Mouse (Mus musculus) frontal cortex, adult (tissue): ENCODE measurements around the gene Prss36.

Experiments used
- ATAC-seq: cut with Nextera tagmentation; 2 replicates; pipeline ENCODE4 v1.9.2; 2017; ENCODE audit warnings: mild to moderate bottlenecking, moderate library complexity, mixed read lengths; ENCODE audit not compliant: low TSS enrichment

The Prss36 gene

GRCm38 (mm10) chr7:127935028-127935722, 11.3 kb downstream of the Prss36 start:
- peak; percentile 97 for ATAC-seq

- no peak for ATAC-seq
These were observed 12.4 kb downstream of the Prss36 start for GRCm38 (mm10) chr7:127934075-127934474.

GRCm38 (mm10) chr7:127932273-127933031, 14.1 kb downstream of the Prss36 start:
- no peak for ATAC-seq

GRCm38 (mm10) chr7:127931351-127932135, 15.0 kb downstream of the Prss36 start:
- no peak for ATAC-seq

- no peak for ATAC-seq
These were observed 15.9 kb downstream of the Prss36 start for GRCm38 (mm10) chr7:127930636-127931035.

GRCm38 (mm10) chr7:127929923-127930322, 16.6 kb downstream of the Prss36 start, which contains the start of gene Prss8:
Prss8 (minus strand) TSS chr7:127930104.
- no peak for ATAC-seq

GRCm38 (mm10) chr7:127928596-127928995, 17.9 kb downstream of the Prss36 start:
- no peak for ATAC-seq

- ATAC-seq = no peak
These were observed 18.8 kb downstream of the Prss36 start for GRCm38 (mm10) chr7:127927726-127928125.

GRCm38 (mm10) chr7:127926846-127927245, 19.7 kb downstream of the Prss36 start:
- no peak for ATAC-seq

- no peak for ATAC-seq
These were observed 20.5 kb downstream of the Prss36 start for GRCm38 (mm10) chr7:127926066-127926465.

GRCm38 (mm10) chr7:127925252-127925651, 21.3 kb downstream of the Prss36 start:
- ATAC-seq = no peak

- ATAC-seq = no peak
These were observed 22.8 kb downstream of the Prss36 start for GRCm38 (mm10) chr7:127923714-127924113.

GRCm38 (mm10) chr7:127922451-127923275, 23.9 kb downstream of the Prss36 start:
- ATAC-seq = peak; percentile 41; the same call in 1 of the 2 replicates

GRCm38 (mm10) chr7:127921516-127921915, 25.0 kb downstream of the Prss36 start:
- ATAC-seq = no peak

GRCm38 (mm10) chr7:127919290-127919689, 27.2 kb downstream of the Prss36 start:
- ATAC-seq = no peak

- no peak for ATAC-seq
These were observed 28.3 kb downstream of the Prss36 start for GRCm38 (mm10) chr7:127918203-127918602.

- ATAC-seq = no peak
These were observed 31.2 kb downstream of the Prss36 start for GRCm38 (mm10) chr7:127915293-127915692.

GRCm38 (mm10) chr7:127912938-127913337, 33.6 kb downstream of the Prss36 start:
- no peak for ATAC-seq

- peak; percentile 97 for ATAC-seq
These were observed 34.2 kb downstream of the Prss36 start, which contains the start of gene Kat8 for GRCm38 (mm10) chr7:127912190-127912871. Kat8 (plus strand) TSS chr7:127912516.

GRCm38 (mm10) chr7:127908656-127909055, 37.9 kb downstream of the Prss36 start:
- ATAC-seq = no peak

GRCm38 (mm10) chr7:127907939-127908338, 38.6 kb downstream of the Prss36 start:
- no peak for ATAC-seq
